Mouse (Mus musculus) lung, postnatal 0 days (tissue): ENCODE data around the gene Wnt5b.

Experiments used
- CTCF ChIP-seq: IDR thresholded peaks from 2 replicates; pipeline ENCODE4 v1.5.1; 2016; ENCODE audit warnings: antibody characterized with exemption, mild to moderate bottlenecking
- EP300 ChIP-seq: IDR thresholded peaks from 2 replicates; pipeline ENCODE4 v1.6.1; 2016; ENCODE audit warnings: antibody characterized with exemption, mild to moderate bottlenecking, control low read depth

GRCm38 (mm10) chr6:119388650-119389012 is 155.5 kb downstream of the Wnt5b start:
- TF ChIP-seq EP300 (no peak), CTCF (no peak)
